Mouse (Mus musculus) E14TG2a.4 (cell line): Measurements from ENCODE around the gene Acbd3.

Experiments used
- CTCF ChIP-seq: conservative IDR thresholded peaks from 2 replicates; pipeline ENCODE4 v1.5.1; 2014; ENCODE audit warnings: low read length
- NANOG ChIP-seq: IDR thresholded peaks from 2 replicates; pipeline ENCODE4 v1.6.1; 2014; ENCODE audit warnings: borderline replicate concordance, low read length, mixed read lengths
- POU5F1 ChIP-seq: IDR thresholded peaks from 2 replicates; pipeline ENCODE4 v1.6.1; 2014; ENCODE audit warnings: low read length, borderline replicate concordance

GRCm38 (mm10) chr1:180777289-180777659 is 51.4 kb downstream of the Acbd3 start:
- TF ChIP-seq CTCF (no peak), NANOG (no peak), POU5F1 (no peak)
